Mouse (Mus musculus) cerebellum, adult 11 months (tissue): ENCODE data around the gene Ap1g1.
A peak's percentile ranks its signal among the peaks of the same experiment; 100 is the strongest.

Experiments used
- DNase-seq: peaks from one replicate; pipeline ENCODE4 v3.0.0; 2022

Ap1g1 gene

DNA sequence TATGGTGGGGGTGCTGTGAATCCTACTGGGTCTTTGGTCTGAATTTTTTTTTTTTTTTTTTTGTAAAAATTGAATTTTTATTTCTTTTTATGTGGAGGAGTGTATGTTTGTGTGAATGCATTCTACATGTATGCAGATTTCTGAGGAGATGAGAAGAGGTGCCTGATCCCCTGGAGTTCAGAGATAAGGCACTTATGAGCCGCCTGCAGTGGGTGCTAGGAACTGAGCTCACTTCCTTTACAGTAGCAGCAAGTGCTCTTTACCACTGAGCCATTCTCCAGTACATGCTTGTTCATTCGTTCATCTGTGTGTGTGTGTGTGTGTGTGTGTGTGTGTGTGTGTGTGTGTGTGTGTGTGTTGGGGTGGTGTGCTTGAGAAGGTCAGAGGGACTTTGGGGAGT, 12.6 kb downstream of the Ap1g1 start:
- DNase-seq: no peak

DNA sequence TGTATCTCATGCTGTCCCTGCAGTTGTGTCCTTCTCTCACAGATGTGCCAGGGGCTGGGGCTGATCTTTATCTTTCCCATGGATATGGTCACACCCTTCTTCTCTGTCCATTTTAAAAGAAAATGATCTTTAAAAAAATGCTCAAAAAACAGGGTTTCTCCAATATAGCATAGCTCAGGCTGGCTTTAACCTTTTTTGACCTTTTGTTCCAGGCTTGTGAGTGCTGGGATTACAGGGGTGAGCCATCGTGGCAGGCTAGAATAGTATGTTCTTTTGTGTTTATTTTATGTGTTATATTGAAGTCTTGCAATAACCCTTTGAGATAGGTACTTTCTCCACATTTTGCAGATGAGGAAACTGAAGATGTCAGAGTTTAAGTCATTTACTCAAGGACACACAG, 16.8 kb downstream of the Ap1g1 start:
- no peak for DNase-seq

DNA sequence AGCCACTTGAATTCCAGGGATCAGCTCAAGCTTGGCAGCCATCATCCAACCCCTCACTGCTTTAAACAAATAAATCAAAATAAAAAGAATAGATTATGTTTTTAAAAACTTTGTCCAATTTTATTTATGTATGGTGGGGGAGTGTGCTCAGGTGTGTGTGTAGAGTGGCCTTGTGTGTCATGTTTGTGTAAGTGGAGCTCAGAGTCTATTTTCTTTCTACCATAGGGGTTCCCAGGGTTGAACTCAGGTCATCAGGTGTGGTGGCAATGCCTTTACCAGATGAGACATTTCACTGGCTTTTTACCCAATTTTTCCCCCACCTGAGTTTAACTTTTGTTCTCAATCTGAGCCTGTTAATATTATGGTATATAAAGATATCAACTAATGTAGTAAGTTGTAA, 20.4 kb downstream of the Ap1g1 start:
- DNase-seq: no peak

DNA sequence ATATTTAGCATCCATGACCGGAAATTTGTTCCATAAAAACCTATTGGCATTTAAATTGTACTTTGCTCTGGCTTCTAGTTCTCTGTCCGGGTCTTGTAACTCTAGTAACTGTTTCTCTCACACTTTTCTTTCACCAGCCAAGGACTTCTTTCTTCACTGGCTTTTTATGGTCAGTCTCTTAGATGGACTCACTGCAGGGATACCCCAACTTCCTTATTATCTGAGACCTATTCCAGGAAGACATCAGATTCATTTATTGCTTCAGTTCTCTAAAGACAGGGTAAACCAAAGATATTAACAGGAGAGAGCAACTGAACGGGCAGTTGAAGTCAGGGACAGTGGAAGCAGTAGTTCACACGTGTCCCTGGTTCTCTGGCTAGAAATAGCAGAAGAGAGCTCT, 20.9 kb downstream of the Ap1g1 start:
- no peak for DNase-seq

DNA sequence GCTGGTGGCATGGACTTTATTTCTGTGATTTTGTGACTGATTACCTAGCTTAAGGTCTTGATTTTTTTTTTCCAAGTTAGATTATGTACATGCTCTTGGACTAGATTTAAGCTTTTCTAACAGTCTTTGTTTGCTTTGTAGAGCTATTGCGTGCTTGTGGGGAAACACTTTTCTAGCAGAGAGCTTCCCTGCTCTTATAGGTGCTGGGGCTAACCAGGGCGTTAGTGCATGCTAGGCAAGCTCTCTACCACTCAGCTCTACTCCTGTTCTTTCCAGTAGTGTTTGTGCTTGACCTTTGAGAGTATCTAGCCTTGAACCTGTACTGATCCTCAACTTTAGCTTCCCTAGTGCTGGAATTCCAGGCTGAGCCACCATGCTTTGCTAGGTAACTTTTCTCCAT, 22.0 kb downstream of the Ap1g1 start:
- DNase-seq: no peak

DNA sequence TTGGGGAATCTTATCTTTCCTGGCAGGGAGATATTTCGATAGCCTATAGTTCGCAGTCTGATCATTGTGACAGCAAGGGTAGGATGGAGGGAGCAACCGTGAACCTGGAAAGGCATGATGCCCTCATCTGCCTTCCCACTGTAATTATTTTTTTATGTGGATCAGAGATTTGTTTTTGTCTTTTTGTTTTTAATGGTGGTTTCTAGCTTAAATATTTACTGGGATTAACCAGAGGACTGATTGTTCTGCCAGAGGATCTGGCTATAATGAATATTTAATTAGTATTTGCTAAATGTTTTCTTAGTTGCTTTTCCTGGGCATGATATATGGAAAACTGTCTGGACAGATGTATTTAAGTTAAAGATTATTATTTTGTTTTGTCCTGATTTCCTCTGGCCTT, 24.9 kb downstream of the Ap1g1 start:
- no peak for DNase-seq

DNA sequence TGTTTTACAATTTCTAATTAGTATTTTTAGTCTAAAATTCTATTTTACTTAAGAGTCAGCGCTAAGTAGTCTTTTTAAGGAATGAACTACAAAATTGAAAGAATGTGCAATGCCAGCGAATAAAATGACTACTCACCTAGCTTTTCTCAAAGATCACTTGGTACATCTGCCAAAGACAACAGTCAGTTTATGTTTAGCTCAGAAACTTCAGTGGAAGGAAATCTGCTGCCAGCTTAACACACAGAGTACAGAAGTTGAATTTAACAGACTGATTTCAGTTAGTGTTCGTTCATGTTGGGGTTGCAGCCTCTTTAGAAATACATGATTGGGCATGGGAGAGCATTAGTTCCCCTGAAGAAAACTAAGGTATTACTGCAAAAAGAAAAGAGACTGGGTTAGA, 25.4 kb downstream of the Ap1g1 start:
- DNase-seq: no peak

DNA sequence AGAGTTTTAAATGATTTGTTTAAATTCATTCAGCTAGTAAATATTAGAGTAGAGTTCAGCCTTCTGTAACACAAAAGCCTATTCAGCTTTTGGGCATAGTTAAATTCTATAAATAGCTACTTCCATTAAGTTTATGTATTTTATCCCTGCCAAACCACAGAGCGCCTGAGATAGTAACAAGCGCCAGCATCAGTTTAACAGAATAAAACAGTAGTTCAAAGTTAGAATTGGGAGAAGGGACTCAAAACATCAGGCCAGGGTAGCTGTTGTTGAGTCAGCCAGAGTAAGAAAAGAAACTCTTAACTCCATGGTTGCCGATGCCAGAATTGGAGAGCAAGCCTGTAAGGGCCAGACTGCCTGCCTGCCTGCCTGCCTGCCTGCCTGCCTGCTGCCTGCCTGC, 28.2 kb downstream of the Ap1g1 start:
- no peak for DNase-seq

DNA sequence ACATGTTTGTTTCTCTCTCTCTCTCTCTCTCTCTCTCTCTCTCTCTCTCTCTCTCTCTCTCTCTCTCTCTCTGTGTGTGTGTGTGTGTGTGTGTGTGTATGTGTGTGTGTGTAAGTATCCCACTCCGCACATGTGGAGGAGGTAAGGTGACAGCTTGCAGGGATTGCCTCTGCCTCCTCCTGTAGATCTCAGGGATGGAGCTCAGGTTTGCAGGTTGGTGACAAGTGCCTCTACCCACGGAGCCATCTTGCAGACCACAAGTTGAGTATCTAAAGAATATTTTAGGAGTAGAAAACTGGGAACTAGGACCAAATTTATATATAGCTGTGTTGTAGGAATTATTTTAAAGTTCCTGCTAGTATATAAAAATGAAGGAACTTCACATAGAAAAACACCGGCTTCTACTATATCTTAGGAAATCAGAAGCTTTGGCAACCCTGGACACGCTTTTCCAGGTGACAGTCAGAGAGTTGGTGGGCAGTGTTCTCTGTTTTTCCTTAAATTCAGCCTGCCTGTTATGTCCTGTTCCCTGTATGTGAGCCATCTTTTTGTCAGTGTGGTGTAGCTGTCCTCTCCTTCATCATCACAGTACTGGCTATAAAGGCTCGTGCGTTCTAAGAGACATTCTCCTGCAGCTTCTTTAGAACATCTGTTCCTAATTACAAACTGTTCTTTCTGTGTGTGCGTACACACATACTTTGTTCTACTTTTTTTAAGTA, 29.2 kb downstream of the Ap1g1 start:
- no peak for DNase-seq

DNA sequence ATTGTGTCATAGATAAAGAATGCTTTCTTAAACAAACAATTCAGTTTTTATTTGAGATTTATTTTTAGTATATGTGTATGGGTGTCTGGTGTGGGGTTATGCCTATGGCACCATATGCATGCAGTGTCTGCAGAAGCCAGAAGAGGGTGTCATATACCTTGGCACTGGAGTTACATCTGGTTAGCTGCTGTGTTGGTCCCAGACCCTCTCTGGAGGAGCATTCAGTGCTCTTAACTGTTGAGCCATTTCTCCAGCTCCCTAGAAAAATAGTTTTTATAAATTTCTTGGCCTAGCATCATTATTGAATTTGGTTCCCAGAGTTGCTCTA, 29.7 kb downstream of the Ap1g1 start:
- no peak for DNase-seq

DNA sequence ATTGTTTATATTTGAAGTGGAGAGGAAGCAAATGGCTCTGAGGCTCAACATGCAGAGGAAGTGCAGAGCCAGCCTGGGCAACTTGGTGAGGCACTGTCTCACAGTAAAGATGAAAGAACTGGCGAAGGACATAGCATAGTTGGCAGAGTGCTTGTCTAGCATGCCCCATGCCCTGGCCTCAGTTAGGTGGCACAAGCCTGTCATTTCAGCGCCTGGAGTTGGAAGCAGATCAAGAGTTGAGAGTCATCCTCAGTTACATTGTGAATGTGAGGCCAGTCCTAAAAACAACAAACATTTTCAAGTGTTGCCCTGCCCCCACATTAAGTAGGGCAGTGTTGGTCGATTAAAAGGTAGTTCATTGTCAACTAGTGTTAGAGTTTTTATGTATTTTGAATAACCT, 32.1 kb downstream of the Ap1g1 start:
- no peak for DNase-seq

DNA sequence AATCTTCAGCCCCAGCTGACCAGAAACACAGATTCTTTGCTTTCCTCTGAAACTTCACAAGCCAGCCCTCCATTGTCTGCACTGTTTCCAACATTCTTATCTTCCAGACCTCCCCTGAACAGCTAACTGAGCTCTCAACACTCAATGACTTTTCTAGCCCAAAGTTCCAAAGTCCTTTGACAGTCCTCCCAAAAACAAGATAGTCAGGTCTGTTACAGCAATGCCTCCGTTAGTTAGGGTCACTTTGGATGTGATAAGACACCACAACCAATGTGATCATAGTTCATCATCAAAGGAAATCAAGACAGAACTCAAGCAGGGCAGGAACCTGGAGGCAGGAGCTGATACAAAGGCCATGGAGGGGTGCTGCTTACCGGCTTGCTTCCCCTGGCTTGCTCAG, 36.9 kb downstream of the Ap1g1 start:
- no peak for DNase-seq

DNA sequence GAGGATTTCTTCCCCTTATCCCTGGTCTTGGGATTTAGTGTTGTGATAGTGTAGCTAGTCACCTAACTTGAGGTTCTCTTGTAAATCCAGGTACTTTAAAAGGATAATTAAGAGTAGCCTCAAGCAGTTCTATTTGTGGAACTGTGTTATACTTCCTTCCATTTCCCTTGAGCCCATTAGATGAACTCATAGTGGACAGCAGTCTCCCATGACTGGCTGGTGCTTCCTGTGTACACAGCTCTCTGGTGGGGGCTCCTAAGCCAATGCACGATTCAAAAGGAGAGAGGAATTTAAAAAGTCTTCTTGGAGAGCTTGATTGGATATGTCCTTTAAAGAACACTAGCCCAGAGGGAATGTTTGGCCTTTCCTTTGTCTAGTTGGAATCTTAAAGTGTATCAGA, 39.6 kb downstream of the Ap1g1 start:
- DNase-seq: no peak

DNA sequence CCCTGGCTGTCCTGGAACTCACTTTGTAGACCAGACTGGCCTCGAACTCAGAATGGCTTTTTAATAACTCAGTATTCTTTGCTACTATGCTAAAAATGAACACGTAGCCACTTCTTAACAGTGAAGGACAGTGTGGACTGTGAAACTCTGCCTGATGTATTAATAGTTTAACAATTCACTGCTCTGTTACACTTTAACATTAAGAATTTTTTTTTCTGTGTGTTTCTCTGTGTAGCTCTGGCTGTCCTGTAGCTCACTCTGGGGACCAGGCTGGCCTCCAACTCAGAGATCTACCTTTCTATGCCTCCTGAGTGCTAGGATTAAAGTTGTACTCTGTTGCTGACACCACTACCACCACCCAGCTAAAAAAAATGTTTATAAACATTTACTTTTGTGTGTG, 45.2 kb downstream of the Ap1g1 start:
- no peak for DNase-seq

DNA sequence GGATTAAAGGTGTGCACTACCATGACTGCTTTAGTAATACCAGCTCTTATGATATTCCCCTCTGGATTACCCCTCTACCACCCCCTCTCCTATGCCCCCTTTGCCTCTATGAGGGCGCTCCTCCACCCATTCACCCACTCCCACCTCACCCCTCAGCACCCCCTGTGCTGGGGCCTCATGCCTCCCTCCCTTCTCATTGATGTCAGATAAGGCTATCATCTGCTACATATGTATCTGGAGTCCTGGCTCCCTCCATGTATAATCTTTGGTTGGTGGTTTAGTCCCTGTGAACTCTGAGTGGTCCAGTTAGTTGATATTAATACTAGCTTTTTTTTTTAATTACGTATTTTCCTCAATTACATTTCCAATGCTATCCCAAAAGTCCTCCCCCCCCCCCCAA, 61.5 kb downstream of the Ap1g1 start:
- DNase-seq: no peak

DNA sequence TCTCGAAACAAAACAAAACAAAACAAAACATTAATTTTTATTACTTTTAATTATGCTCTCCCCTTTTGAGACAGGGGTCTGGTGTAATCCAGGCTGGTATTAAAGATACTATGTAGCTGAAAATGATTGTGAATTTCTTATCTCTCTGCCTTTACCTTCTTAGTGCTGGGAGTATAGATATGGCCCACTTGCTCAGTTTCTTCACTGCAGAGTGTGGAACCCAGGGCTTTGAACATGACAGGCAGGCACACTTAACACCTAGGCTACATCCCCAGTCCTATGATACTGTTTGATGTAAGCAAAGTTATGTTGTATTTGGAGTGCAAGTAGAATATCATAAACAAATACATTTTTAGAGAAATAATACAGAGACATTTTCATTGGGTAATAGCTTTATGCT, 64.1 kb downstream of the Ap1g1 start:
- no peak for DNase-seq

DNA sequence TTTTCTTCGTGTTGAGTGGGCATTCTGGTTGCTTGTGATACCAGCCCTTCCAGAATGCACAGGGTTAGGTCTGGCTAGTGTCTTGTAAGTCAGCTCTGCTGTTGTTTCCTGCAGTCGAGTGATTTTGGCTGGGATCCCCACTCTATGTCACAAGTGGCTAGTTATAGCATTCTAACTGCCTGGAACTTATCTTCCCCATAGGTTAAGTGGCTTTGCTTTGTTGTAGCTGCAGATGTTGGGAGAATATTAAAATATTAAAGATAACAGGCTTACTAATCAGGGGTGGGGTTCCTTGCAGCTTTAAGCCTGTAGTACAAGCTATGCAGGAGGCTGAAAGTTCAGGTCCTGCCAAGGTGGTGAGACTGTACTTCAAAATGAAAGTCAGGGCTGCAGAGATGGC, 69.5 kb downstream of the Ap1g1 start:
- no peak for DNase-seq

DNA sequence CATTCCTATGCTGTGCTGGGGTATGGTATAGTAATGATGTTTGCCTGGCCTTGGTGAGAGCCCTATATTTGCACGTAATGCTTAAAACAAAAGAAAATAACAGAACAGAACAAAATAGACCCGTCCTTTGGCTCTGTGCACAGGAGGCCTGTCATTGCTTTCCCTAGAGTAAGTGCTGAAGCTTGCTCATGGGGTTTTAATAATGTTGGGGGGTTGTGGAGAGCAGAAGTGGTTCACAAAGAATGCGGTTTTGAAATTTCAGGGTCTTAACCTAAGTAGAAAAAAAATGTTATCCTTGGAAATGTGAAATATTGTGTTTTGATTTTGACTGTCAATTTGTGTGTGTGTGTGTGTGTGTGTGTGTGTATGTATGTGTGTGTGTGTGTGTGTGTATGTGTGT, 70.6 kb downstream of the Ap1g1 start:
- DNase-seq: no peak

DNA sequence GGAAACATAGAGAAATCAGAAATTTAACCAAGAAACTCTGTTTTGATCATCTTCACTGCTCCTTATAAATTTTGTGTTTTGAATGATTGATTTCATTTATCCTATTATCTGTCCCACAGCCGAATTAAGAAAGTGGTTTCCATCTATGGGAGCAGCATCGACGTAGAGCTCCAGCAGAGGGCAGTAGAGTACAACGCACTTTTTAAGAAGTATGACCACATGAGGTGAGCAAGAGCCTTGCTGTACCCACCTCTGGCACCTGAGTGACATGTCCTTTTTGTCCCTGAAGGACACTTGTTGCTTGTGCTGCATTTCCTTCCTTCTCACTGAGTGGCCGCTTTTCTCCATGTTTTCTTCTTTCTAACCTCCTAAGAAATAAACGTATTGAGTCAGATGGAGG, 75.1 kb downstream of the Ap1g1 start:
- peak; percentile 52 for DNase-seq

DNA sequence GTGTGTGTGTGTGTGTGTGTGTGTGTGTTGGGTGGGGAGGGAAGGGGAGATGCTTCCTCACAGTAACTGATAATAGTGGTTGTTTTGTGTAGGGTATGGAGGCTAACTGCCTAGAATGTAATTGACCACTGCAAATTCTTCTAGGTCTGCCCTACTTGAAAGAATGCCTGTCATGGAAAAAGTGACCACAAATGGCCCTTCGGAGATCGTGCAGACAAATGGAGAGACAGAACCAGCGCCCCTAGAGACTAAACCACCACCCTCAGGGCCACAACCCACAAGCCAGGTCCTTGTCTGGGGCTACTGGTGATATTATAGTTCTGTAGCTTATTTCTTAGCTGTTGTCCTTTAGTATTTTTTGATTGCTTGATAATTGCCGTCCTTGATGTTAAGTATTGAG, 76.2 kb downstream of the Ap1g1 start:
- DNase-seq: no peak

DNA sequence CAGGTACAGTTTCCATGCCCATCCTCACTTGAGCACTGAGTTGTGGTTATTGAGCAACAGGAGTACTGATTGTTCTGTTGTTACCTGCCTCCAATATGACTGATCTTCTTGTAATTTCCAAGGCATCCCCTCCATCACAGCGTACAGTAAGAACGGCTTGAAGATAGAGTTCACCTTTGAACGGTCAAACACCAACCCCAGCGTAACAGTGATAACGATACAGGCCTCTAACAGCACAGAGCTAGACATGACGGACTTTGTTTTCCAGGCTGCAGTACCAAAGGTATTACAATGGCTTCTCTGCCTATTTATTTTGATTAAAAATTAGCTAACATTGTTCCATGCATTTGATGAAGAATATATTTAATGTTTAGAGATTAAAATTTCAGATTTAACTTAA, 77.1 kb downstream of the Ap1g1 start:
- DNase-seq: no peak

DNA sequence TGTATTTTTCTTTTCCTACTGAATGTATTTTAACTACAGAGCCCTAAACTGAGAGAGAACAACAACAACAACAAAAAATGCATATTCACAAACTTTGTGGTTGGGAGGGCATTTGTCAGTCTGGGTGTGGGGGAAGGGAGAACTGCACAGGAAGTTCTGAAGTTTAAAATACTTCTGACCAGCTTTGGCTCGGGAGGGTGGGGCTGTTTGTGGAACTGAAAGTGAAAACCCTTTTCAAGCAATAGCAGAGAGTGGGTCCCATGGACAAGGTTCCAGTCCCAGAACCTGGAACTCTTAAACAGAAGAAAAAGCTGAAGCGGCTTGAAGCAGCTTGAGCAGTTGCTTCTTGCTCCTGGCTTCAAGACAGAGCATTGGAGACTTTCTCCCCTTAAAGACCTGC, 85.0 kb downstream of the Ap1g1 start:
- DNase-seq: no peak

DNA sequence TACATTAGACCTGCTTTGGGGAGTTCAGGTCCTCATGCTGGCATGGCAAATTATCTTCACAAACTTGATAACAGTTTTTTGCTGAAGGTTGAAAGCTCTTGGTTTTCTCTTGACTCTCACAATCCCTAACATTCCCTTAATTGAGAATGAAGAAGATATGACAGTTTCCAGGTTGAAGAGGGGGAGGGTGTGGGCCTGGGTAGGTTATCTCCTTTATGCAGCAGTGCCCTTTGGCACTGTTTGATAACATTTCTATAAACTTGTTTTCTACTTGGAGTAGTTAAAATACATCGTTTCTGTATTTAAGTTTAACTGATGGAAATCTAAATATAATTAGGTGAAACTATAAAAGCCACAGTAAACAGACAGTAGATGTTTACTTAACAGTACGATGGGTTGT, 86.4 kb downstream of the Ap1g1 start:
- no peak for DNase-seq

DNA sequence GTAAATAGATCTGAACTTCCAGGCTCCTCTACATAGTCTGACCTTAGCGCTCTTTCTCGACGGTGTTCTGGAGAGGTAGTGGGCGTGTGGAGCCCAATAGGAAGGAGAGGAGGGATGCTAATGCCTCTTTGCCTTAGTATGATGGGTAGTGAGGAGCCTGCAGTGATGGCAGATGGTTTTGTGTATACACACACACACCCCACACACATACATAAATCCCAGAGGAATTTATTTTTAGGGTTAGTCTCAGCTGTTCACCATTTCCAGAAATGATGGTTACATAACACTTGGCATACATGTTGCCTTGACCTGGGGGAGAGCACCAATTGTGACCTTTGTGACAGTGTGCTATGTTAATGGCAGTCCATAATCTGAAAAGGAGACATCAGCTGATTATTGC, 87.2 kb downstream of the Ap1g1 start:
- no peak for DNase-seq

DNA sequence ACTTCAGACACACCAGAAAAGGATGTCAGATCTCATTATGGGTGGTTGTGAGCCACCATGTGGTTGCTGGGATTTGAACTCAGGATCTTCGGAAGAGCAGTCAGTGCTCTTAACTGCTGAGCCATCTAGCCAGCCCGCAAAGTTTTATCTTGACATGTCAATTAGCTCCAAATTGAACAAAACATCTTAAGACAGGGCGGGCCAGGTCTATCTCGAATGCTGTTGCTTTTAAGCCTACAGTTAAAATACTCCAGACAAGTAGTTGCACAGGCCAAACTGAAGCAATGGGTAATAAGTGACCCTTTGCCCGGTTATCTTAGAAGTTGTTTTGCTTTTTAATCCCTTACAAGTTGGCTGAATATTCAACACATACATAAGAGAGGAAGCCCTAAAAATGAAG, 88.3 kb downstream of the Ap1g1 start:
- no peak for DNase-seq
